Mouse (Mus musculus) cerebellum, adult 2 months (tissue): ENCODE data around the gene Eapp. TPM values are rescaled to one million over a fixed set of nuclear protein-coding genes. Genes with fewer than 3 reads are reported as not detected.

Experiments used
- DNase-seq, 2 experiments: peaks; one replicate each; pipeline ENCODE4 v3.0.0; 2021
- H3K27ac ChIP-seq: fragments of 200-500 bp; 2 replicates; pipeline ENCODE4 v1.5.1; 2012; ENCODE audit warnings: low read length, control low read depth, inconsistent platforms; ENCODE audit not compliant: insufficient read depth
- H3K27me3 ChIP-seq: fragments of 200-500 bp; 2 replicates; pipeline ENCODE4 v1.6.1; 2012; ENCODE audit warnings: inconsistent platforms, mild to moderate bottlenecking, low read length, moderate library complexity; ENCODE audit not compliant: control insufficient read depth, insufficient read depth
- H3K4me1 ChIP-seq: fragments of 200-500 bp; 2 replicates; pipeline ENCODE4 v1.6.1; 2011; ENCODE audit warnings: low read length; ENCODE audit not compliant: control insufficient read depth, insufficient read depth
- H3K4me3 ChIP-seq: fragments of 200-500 bp; replicated peaks from 2 replicates; pipeline ENCODE3; 2011; ENCODE audit warnings: mild to moderate bottlenecking, low read depth, low read length, control low read depth; ENCODE audit not compliant: insufficient read depth
- CTCF ChIP-seq: fragments of 200-500 bp; IDR thresholded peaks from 2 replicates; pipeline ENCODE4 v1.5.1; 2011; ENCODE audit warnings: low read depth, mild to moderate bottlenecking, control low read depth, low read length, moderate library complexity, borderline replicate concordance; ENCODE audit not compliant: insufficient read depth
- POLR2A ChIP-seq: fragments of 200-500 bp; IDR thresholded peaks from 2 replicates; pipeline ENCODE4 v1.6.1; 2011; ENCODE audit warnings: low read length, control low read depth, borderline replicate concordance; ENCODE audit not compliant: insufficient read depth
- WGBS: fragments of 180-500 bp; shearing (Covaris S2); methylation state at CpG from one replicate; pipeline ENCODE4 v1.1.7; 2018; 5-methylcytosine and 5-hydroxymethylcytosine counted together
- polyA plus RNA-seq: library from polyadenylated mRNA; depleted of rRNA; stranded (reverse); fragments of >200 nt; gene quantifications from 2 replicates; pipeline ENCODE4 v1.2.3, GENCODE M21; 2012

Gene Eapp
- polyA plus RNA-seq, 1 experiment, result 27.4 TPM

DNA sequence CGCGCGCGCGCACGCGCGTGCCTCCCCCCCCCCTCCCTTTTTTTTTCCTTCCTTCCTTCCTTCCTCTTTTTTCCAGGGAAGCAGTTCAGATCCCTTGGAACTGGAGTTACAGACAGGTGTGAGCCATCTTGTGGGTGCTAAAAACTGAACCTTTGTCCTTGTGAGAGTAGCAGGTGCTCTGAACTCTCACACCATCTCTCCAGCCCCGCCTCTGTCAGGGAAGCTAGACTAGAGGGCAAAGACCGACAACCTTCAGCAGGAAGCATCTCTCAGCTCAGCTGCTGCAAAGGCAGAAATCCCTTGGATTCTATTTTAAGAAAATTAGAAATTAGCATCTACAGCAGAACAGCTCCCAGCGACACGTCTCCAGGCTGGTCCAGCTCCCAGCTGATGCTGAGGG is 43.4 kb downstream of the Eapp start:
- no peak overlapping the region for H3K4me3 ChIP-seq
- TF ChIP-seq CTCF (no peak), POLR2A (no peak)
- WGBS, result 79% methylated on average over 12 of the region's 12 CpGs
- no peaks in the 10 kb centered on the region for H3K27me3 ChIP-seq
- DNase-seq, result no peak
- no peak overlapping the region for H3K27ac ChIP-seq
- H3K4me1 ChIP-seq, result peaks cover 11% of the 10 kb centered on the region

DNA sequence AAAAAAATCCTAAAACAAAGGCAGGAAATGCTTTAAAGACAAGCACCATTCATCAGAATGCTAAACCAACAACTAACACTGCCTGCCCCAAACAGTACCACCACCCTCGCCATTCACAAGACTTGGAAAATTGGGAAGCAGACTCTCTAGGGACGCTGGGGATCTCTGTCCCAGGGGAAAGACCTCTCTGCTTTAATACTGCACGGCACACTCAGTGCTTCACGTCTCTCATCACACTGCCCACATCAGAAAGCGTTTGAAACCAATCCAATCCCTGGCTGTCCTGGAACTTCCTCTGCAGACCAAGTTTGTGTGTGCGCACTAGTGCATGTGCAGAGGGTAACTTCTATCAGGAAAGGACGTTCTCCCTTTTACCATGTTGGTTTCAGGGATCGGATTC is 43.9 kb downstream of the Eapp start:
- no peak for DNase-seq
- no peaks in the 10 kb centered on the region for H3K27me3 ChIP-seq
- WGBS, result 64% methylated on average over 8 of the region's 8 CpGs
- H3K4me3 ChIP-seq, result no peak overlapping the region
- peaks cover 11% of the 10 kb centered on the region for H3K4me1 ChIP-seq
- no peak for TF ChIP-seq POLR2A
- no peak for TF ChIP-seq CTCF
- no peak overlapping the region for H3K27ac ChIP-seq

DNA sequence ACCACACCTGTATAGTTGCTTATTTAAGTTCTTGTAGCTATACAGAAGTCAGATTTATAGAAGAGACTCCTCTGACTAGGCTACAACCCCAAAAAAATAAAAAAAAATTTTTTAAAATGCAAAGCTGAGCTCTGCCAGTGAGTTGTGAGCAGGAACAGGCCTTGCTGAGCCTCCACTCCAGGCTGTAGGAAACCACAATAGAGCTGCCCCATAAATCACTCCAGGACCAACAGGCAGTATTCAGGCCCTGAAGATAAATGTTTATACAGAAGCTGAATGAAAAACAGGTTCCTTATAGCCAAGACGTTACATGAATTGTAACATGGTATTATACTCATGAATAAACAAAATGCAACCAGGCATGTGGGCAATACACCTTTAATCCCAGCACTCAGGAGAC is 44.5 kb downstream of the Eapp start:
- Histone ChIP-seq H3K4me3 (no peak overlapping the region), H3K27ac (no peak overlapping the region), H3K27me3 (no peaks in the 10 kb centered on the region), H3K4me1 (peaks cover 11% of the 10 kb centered on the region)
- WGBS, result 82% methylated on average over 1 of the region's 1 CpGs
- no peak for DNase-seq
- TF ChIP-seq CTCF (no peak), POLR2A (no peak)

DNA sequence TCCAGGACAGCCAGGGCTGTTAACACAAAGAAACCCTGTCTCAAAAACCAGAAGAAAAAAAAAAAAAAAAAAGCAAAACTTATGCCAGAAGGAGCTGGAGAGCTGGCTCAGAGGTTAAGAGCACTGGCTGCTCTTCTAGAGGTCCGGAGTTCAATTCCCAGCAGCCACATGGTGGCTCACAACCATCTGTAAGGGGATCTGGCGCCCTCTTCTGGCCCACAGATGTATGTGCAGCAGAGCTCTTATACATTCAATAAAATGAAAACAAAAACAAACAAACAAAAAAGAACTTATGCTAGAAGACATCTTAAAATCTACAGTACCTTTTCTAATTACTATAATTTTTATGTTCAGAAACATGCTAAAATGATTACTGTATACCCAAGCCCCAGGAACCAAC is 50.8 kb downstream of the Eapp start:
- 67% methylated on average over 2 of the region's 2 CpGs for WGBS
- TF ChIP-seq CTCF (0 out of 2 replicates have a peak, but pooled peaks have one; percentile 5), POLR2A (no peak)
- Histone ChIP-seq H3K4me3 (no peak overlapping the region), H3K4me1 (no peaks in the 10 kb centered on the region; the same call in 1 of the 2 replicates), H3K27me3 (no peaks in the 10 kb centered on the region), H3K27ac (no peak overlapping the region)
- no peak for DNase-seq

GRCm38 (mm10) chr12:54643320-54643892 is 52.3 kb downstream of the Eapp start:
- H3K27ac ChIP-seq, result no peak overlapping the region
- no peak overlapping the region for H3K4me3 ChIP-seq
- no peaks in the 10 kb centered on the region; the same call in 1 of the 2 replicates for H3K4me1 ChIP-seq
- DNase-seq, result no peak
- TF ChIP-seq CTCF (no peak), POLR2A (no peak)
- H3K27me3 ChIP-seq, result no peaks in the 10 kb centered on the region
- WGBS, result 69% methylated on average over 5 of the region's 5 CpGs

DNA sequence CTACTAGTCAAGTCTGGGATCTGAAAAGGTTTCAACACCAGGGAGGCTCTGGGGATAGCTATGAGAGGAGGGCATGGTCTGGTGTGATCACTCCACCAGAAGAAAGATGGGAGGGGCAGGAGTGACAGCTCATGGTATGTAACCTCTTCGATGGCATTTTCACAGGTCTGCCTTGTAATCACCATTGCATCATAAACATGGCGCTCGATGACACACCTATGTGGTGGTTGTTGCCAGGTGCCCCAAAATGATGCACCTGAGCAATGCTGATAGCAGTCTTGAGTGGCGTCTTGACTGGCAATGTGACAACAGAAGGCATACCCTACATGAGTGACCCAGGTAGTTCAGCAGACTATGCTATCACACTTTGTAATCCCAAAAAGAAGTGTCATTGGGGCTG is 54.3 kb downstream of the Eapp start:
- Histone ChIP-seq H3K27ac (no peak overlapping the region), H3K4me1 (no peaks in the 10 kb centered on the region; the same call in 1 of the 2 replicates), H3K27me3 (no peaks in the 10 kb centered on the region), H3K4me3 (no peak overlapping the region)
- TF ChIP-seq POLR2A (no peak), CTCF (no peak)
- DNase-seq, result no peak
- over 99% methylated on average over 4 of the region's 4 CpGs for WGBS

GRCm38 (mm10) chr12:54640259-54640658 is 55.4 kb downstream of the Eapp start:
- TF ChIP-seq POLR2A (no peak), CTCF (no peak)
- DNase-seq, result no peak
- Histone ChIP-seq H3K4me1 (no peaks in the 10 kb centered on the region; the same call in 1 of the 2 replicates), H3K4me3 (no peak overlapping the region), H3K27me3 (no peaks in the 10 kb centered on the region), H3K27ac (no peak overlapping the region)
- WGBS, result 54% methylated on average over 6 of the region's 6 CpGs

DNA sequence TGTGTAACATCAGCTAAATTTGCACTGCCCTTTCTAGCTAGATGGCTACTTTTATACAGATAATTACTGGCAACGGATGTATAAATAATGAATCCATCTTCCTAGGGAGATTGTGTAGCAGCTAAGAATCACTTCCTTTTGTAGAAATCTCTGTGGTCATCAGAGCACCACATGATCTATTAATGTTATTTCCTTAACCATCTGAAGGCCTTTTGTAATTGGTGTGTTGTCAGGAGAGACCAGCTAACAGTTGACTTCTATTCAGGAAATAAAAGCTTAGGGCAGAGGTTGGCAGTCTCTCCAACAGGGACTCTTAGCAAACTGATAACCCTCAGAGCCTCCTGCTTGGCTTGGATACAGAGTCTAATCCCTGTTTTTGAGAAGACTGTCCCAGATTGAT is 58.7 kb downstream of the Eapp start:
- WGBS, result 91% methylated on average over 1 of the region's 1 CpGs
- TF ChIP-seq CTCF (no peak), POLR2A (no peak)
- Histone ChIP-seq H3K27ac (no peak overlapping the region), H3K4me3 (no peak overlapping the region), H3K27me3 (no peaks in the 10 kb centered on the region), H3K4me1 (no peaks in the 10 kb centered on the region)
- no peak for DNase-seq

DNA sequence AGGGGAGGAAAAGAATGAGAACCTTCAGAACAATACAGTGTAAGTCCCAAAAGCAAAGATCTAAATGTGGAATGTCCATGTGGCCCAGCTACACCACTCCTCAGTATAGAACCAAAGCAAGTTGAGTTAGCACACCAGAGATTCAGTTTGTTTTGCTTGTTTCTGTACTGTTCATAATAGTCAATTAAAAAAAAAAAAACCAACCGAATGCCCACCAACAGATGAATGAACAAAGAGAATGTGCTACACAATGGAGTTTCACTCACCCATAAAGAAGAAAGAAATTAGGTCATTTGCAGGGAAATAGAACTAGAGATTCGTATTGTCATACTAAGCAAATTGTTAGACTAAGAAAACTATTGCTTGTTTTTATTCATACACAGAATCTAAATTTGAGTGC is 63.6 kb downstream of the Eapp start:
- no peaks in the 10 kb centered on the region for H3K27me3 ChIP-seq
- no peaks in the 10 kb centered on the region for H3K4me1 ChIP-seq
- DNase-seq, result no peak
- H3K4me3 ChIP-seq, result no peak overlapping the region
- TF ChIP-seq POLR2A, result no peak
- no peak for TF ChIP-seq CTCF
- no peak overlapping the region for H3K27ac ChIP-seq
- 65% methylated on average over 2 of the region's 2 CpGs for WGBS
